Mouse (Mus musculus) liver, adult 2 months (tissue): ENCODE measurements at regions not wholly inside any gene's neighbourhood (a gene's known extent, or its start where the extent isn't known, plus 50 kb on each side); places are given as distances from the start of the nearest gene placed in this dataset.

Experiments used
- DNase-seq: peaks from one replicate; pipeline ENCODE4 v3.0.0-alpha.2; 2011; ENCODE audit warnings: low read depth, low spot score; ENCODE audit errors: extremely low read depth
- H3K27ac ChIP-seq: fragments of 200-500 bp; replicated peaks from 2 replicates; pipeline ENCODE4 v1.5.1; 2012; ENCODE audit warnings: low read depth, mild to moderate bottlenecking, control low read depth, inconsistent platforms, low read length; ENCODE audit not compliant: insufficient read depth
- H3K27me3 ChIP-seq: fragments of 200-500 bp; 2 replicates; pipeline ENCODE4 v1.6.1; 2012; ENCODE audit warnings: mild to moderate bottlenecking, moderate library complexity, low read length, inconsistent platforms; ENCODE audit not compliant: control insufficient read depth, insufficient read depth
- H3K36me3 ChIP-seq: fragments of 200-500 bp; 2 replicates; pipeline ENCODE4 v1.6.1; 2012; ENCODE audit warnings: low read length, inconsistent platforms; ENCODE audit not compliant: control insufficient read depth, insufficient read depth
- H3K4me1 ChIP-seq: fragments of 200-500 bp; 2 replicates; pipeline ENCODE4 v1.6.1; 2011; ENCODE audit warnings: low read length; ENCODE audit not compliant: control insufficient read depth, insufficient read depth
- H3K4me3 ChIP-seq: fragments of 200-500 bp; 2 replicates; pipeline ENCODE4 v1.5.1; 2011; ENCODE audit warnings: low read depth, mild to moderate bottlenecking, control low read depth, low read length, moderate library complexity; ENCODE audit not compliant: insufficient read depth
- H3K79me2 ChIP-seq: fragments of 200-500 bp; 2 replicates; pipeline ENCODE4 v1.6.1; 2012; ENCODE audit warnings: inconsistent platforms, mild to moderate bottlenecking, low read length, moderate library complexity; ENCODE audit not compliant: control insufficient read depth, insufficient read depth
- H3K9ac ChIP-seq: fragments of 200-500 bp; 2 replicates; pipeline ENCODE4 v1.6.1; 2012; ENCODE audit warnings: low read depth, mild to moderate bottlenecking, control low read depth, inconsistent platforms, low read length
- CTCF ChIP-seq: fragments of 200-500 bp; IDR thresholded peaks from 2 replicates; pipeline ENCODE4 v1.5.1; 2011; ENCODE audit warnings: low read depth, low read length, control low read depth
- POLR2A ChIP-seq: fragments of 200-500 bp; IDR thresholded peaks from 2 replicates; pipeline ENCODE4 v1.6.1; 2011; ENCODE audit warnings: low read length, control low read depth; ENCODE audit not compliant: insufficient read depth; ENCODE audit errors: extremely low read depth
- WGBS: fragments of 180-500 bp; shearing (Covaris S2); methylation state at CpG from one replicate; pipeline ENCODE4 v1.1.7; 2018; 5-methylcytosine and 5-hydroxymethylcytosine counted together

DNA sequence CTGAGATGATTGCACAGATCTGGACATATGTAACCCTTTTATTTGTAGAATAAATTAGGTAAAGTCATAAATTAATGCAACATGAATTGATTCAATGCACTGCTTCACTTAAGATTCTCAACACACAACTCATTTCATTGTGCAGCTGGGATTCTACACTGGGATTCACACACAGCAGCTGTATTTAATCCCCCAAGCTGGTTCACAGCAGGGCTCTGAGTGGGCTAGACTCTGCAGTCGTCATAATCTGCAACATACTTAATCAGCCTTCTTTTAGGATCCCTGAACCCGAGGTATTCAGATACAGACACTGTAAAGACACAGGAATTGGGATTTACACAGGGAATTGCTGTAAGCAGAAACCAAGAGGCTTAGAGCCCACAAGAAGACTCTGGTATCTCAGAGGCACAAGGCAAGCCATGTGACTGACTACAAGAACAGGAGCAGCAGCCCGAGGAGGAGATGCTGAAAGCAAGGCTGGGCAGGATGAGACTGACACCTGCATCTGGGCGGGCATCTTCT lies 135.7 kb downstream of the Raet1d start:
- Histone ChIP-seq H3K27me3 (no peaks in the 10 kb centered on the region), H3K36me3 (no peaks in the 10 kb centered on the region), H3K4me1 (no peaks in the 10 kb centered on the region), H3K9ac (no peak overlapping the region), H3K27ac (no peak overlapping the region), H3K4me3 (no peak overlapping the region), H3K79me2 (no peaks in the 10 kb centered on the region)
- WGBS = 47% methylated on average over 4 of the region's 4 CpGs
- TF ChIP-seq POLR2A (no peak), CTCF (no peak)
- DNase-seq = no peak
